23 mouse cellular contexts compared by ENCODE assay signal in genomic region chr10:117391057-117391456, GRCm38 (mm10). TPM values are rescaled to one million over a fixed set of nuclear protein-coding genes. Genes with fewer than 3 reads are reported as not detected.
DNase-seq lines count a peak whose midpoint lies in the region; ATAC-seq and TF ChIP-seq lines count a peak whose summit lies in the region.
"Had no signal": no experiment of that assay in that cellular context is flagged by ENCODE, and none has a peak within 500 bp of the region (broad histone marks: within the 10 kb centered on the region; RNA-seq: fewer than 3 reads in every experiment).

No protein-coding gene starts in this region.

- H3K9me3 ChIP-seq in lung, postnatal 0 days (ENCODE audit: low read length): no peaks in the 10 kb centered on the region
- H3K9me3 ChIP-seq: embryonic facial prominence, embryonic 15.5 days; forebrain, embryonic 10.5 days; heart, embryonic 15.5 days; hindbrain, embryonic 10.5 days had no signal

- peak; percentile 27 for DNase-seq in lung, postnatal 0 days (ENCODE audit: low spot score)
- DNase-seq in lung, postnatal 36 days: no peak
- DNase-seq in 3T3-L1 (ENCODE audit: low read depth, low spot score) (peak; percentile 95), ES-CJ7 (ENCODE audit: low read depth, low spot score) (peak; percentile 67), adipocyte (ENCODE audit: low spot score) (peak; percentile 94)
- DNase-seq in kidney, adult 11 months: no peak
- no peak for DNase-seq in gastrocnemius, adult 18-20 months (ENCODE audit: low spot score)
- DNase-seq: adrenal gland, postnatal 10 days; cerebellum, adult 11 months; cerebellum, adult 8-10 months; cerebellum, postnatal 14 days; embryo, embryonic 11 days; gastrocnemius, postnatal 36 days; heart, postnatal 14 days had no signal

- H3K36me3 ChIP-seq in lung, postnatal 0 days (ENCODE audit: insufficient read depth, low read length): no peaks in the 10 kb centered on the region
- H3K36me3 ChIP-seq: embryonic facial prominence, embryonic 15.5 days; forebrain, embryonic 10.5 days; heart, embryonic 15.5 days; hindbrain, embryonic 10.5 days had no signal

- H3K4me3 ChIP-seq in lung, postnatal 0 days (ENCODE audit: low read depth, low read length): no peak overlapping the region
- H3K4me3 ChIP-seq: embryonic facial prominence, embryonic 15.5 days; erythroblast, embryonic 14.5 days; forebrain, embryonic 10.5 days; heart, embryonic 15.5 days; hindbrain, embryonic 10.5 days had no signal

- H3K4me1 ChIP-seq in lung, postnatal 0 days (ENCODE audit: insufficient read depth, low read depth, low read length): no peaks in the 10 kb centered on the region
- H3K4me1 ChIP-seq: embryonic facial prominence, embryonic 15.5 days had no signal

- no peak for ATAC-seq in lung, postnatal 0 days
- ATAC-seq: forebrain, embryonic 14.5 days; Patski had no signal

- H3K4me2 ChIP-seq in lung, postnatal 0 days (replicated peaks; ENCODE audit: low read depth, low read length): no peak overlapping the region
- H3K4me2 ChIP-seq: embryonic facial prominence, embryonic 15.5 days; heart, embryonic 15.5 days; hindbrain, embryonic 14.5 days had no signal

- no peak overlapping the region for H3K27ac ChIP-seq in lung, postnatal 0 days (ENCODE audit: low read length)
- H3K27ac ChIP-seq: embryonic facial prominence, embryonic 15.5 days; forebrain, embryonic 10.5 days; heart, embryonic 15.5 days; hindbrain, embryonic 10.5 days; hindbrain, embryonic 14.5 days had no signal

- H3K27me3 ChIP-seq in lung, postnatal 0 days (replicated peaks; ENCODE audit: insufficient read depth, low read length): no peaks in the 10 kb centered on the region
- H3K27me3 ChIP-seq: CH12.LX; embryonic facial prominence, embryonic 15.5 days; heart, embryonic 15.5 days had no signal

- no peak overlapping the region for H3K9ac ChIP-seq in lung, postnatal 0 days (replicated peaks; ENCODE audit: low read depth)
- H3K9ac ChIP-seq: embryonic facial prominence, embryonic 15.5 days; heart, embryonic 15.5 days; hindbrain, embryonic 14.5 days had no signal

- TF ChIP-seq EP300 in lung, postnatal 0 days (IDR thresholded peaks at IDR 0.05): no peak

- TF ChIP-seq CTCF in lung, postnatal 0 days (IDR thresholded peaks at IDR 0.05): no peak

- WGBS in lung, postnatal 0 days: 36% methylated on average over 5 of the region's 5 CpGs

RNA-seq across cellular contexts. Expression of gene Cpsf6, which starts 11.2 kb away (rescaled TPM):
- 61.0 and 67.6 TPM in 2 replicates for polyA plus RNA-seq in lung, postnatal 0 days (2015; fragmentation: Nextera tagmentation; extraction: Ambion mirVana)
- total RNA-seq in gastrocnemius, adult 18-20 months (2021): 10 to 100 TPM; 18.1 to 22.0 TPM

Comparison
In these comparisons a context has a peak if more than half of its experiments do, and no peak if none do; other contexts are left out.
1. DNase-seq: peak in lung, postnatal 0 days (single experiment), 3T3-L1 (single experiment), ES-CJ7 (single experiment) and adipocyte (single experiment); none in lung, postnatal 36 days (single experiment), kidney, adult 11 months (single experiment) and gastrocnemius, adult 18-20 months (single experiment).